In the genomic region with DNA sequence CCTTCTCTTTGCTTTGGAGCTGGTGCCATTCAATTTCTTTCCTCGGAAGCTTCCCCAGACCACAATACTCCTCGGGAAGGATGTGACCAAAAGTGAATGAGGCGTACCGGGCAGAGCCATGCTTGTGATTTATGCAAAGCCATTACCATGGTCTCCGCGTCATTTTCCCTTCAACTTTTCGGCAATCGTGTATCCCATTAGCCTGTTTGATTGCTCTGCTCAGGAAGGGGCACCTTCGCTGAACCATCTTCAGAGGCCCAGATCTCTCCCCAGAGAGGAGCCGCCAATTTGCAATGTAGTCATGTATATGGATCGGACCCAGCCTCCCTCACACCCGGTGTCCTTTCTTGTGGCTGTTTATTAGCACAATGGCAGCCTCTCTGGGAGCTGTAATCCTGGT, we compare ENCODE assay signal across 16 mouse cellular contexts.
"Had no signal": no experiment of that assay in that cellular context is flagged by ENCODE, and none has a peak within 500 bp of the region (broad histone marks: within the 10 kb centered on the region; RNA-seq: fewer than 3 reads in every experiment).

No protein-coding gene starts in this region.

- H3K4me1 ChIP-seq: liver, embryonic 12.5 days had no signal

- H3K27me3 ChIP-seq: intestine, embryonic 15.5 days; limb, embryonic 15.5 days; liver, embryonic 12.5 days had no signal

- H3K4me3 ChIP-seq: intestine, embryonic 15.5 days; layer of hippocampus, adult 2 months; limb, embryonic 15.5 days; liver, embryonic 12.5 days; myocyte had no signal

- H3K9me3 ChIP-seq: intestine, embryonic 15.5 days; limb, embryonic 15.5 days; liver, embryonic 12.5 days had no signal

- H3K27ac ChIP-seq: intestine, embryonic 15.5 days; layer of hippocampus, adult 2 months; limb, embryonic 15.5 days; liver, embryonic 12.5 days had no signal

- ATAC-seq: intestine, embryonic 15.5 days; liver, embryonic 12.5 days had no signal

- H3K4me2 ChIP-seq: intestine, embryonic 15.5 days; limb, embryonic 15.5 days; liver, embryonic 12.5 days; lung, embryonic 14.5 days had no signal

- H3K36me3 ChIP-seq: intestine, embryonic 15.5 days had no signal

- H3K9ac ChIP-seq: intestine, embryonic 15.5 days; limb, embryonic 15.5 days; liver, embryonic 12.5 days; lung, embryonic 14.5 days had no signal

- DNase-seq: kidney, adult 18-20 months; kidney, postnatal 10 days; kidney, postnatal 4 days; lung, embryonic 14.5 days; lung, postnatal 10 days; lung, postnatal 4 days; retina, postnatal 1 day; right cerebral cortex, postnatal 4 days; spleen, adult 18-20 months; thymus, adult 18-20 months; thymus, postnatal 25 days had no signal
